Mouse (Mus musculus): Measurements from ENCODE around the gene Clec4n.

GRCm38 (mm10) chr6:123207187-123208076, 22.2 kb upstream of the Clec4n start:
- TF ChIP-seq HCFC1 (IDR thresholded peaks at IDR 0.05; ENCODE audit: borderline replicate concordance, insufficient read depth, low read length) (no peak), ZNF384 (IDR thresholded peaks at IDR 0.05; ENCODE audit: low read depth, low read length) (no peak)
